Mouse (Mus musculus): ENCODE results near the gene Lrba. TPM values are rescaled to one million over a fixed set of nuclear protein-coding genes. Genes with fewer than 3 reads are reported as not detected.

The Lrba gene
- total and polyA plus RNA-seq, 2 experiments from 2014 or later = 1.6 to 22.0 TPM

GRCm38 (mm10) chr3:86550301-86551010, 326.0 kb downstream of the Lrba start:
- H3K36me3 ChIP-seq (replicated peaks; ENCODE audit: control insufficient read depth, insufficient read depth, low read length) = no peaks in the 10 kb centered on the region
- H3K9ac ChIP-seq (replicated peaks; ENCODE audit: low read depth, low read length) = no peak overlapping the region
- H3K27ac ChIP-seq (ENCODE audit: low read depth) = no peak overlapping the region
- H3K27me3 ChIP-seq (ENCODE audit: control insufficient read depth, insufficient read depth, low read length) = peaks cover 57% of the 10 kb centered on the region
- 33% methylated on average over 22 of the region's 22 CpGs for WGBS
- H3K4me3 ChIP-seq (ENCODE audit: low read depth, low read length) = no peak overlapping the region
- peaks cover 19% of the 10 kb centered on the region; the same call in 1 of the 2 replicates for H3K4me1 ChIP-seq (ENCODE audit: control insufficient read depth, insufficient read depth)
- no peak for ATAC-seq (ENCODE audit: insufficient read depth, low read depth)
- H3K4me2 ChIP-seq (ENCODE audit: low read depth, low read length) = no peak overlapping the region
- DNase-seq (ENCODE audit: low spot score) = no peak
- TF ChIP-seq EP300 (IDR thresholded peaks at IDR 0.05; ENCODE audit: low read depth) (no peak), CTCF (IDR thresholded peaks at IDR 0.05; ENCODE audit: low read depth) (no peak)
- no peaks in the 10 kb centered on the region for H3K9me3 ChIP-seq (replicated peaks; ENCODE audit: control insufficient read depth, low read length)

GRCm38 (mm10) chr3:86551011-86551728, 326.7 kb downstream of the Lrba start:
- no peak overlapping the region for H3K27ac ChIP-seq (ENCODE audit: low read depth)
- no peak overlapping the region for H3K4me2 ChIP-seq (ENCODE audit: low read depth, low read length)
- H3K4me1 ChIP-seq (ENCODE audit: control insufficient read depth, insufficient read depth) = peaks cover 15% of the 10 kb centered on the region; the same call in 1 of the 2 replicates
- H3K4me3 ChIP-seq (ENCODE audit: low read depth, low read length) = no peak overlapping the region
- no peaks in the 10 kb centered on the region for H3K36me3 ChIP-seq (replicated peaks; ENCODE audit: control insufficient read depth, insufficient read depth, low read length)
- DNase-seq (ENCODE audit: low spot score) = no peak
- no peak for ATAC-seq (ENCODE audit: insufficient read depth, low read depth)
- TF ChIP-seq CTCF (IDR thresholded peaks at IDR 0.05; ENCODE audit: low read depth) = no peak
- TF ChIP-seq EP300 (IDR thresholded peaks at IDR 0.05; ENCODE audit: low read depth) = no peak
- peaks cover 53% of the 10 kb centered on the region for H3K27me3 ChIP-seq (ENCODE audit: control insufficient read depth, insufficient read depth, low read length)
- no peaks in the 10 kb centered on the region for H3K9me3 ChIP-seq (replicated peaks; ENCODE audit: control insufficient read depth, low read length)
- no peak overlapping the region for H3K9ac ChIP-seq (replicated peaks; ENCODE audit: low read depth, low read length)
- 66% methylated on average over 8 of the region's 8 CpGs for WGBS

- 81% methylated on average over 5 of the region's 5 CpGs for WGBS
- Histone ChIP-seq H3K4me2 (ENCODE audit: low read depth, low read length) (no peak overlapping the region), H3K9ac (replicated peaks; ENCODE audit: low read depth, low read length) (no peak overlapping the region), H3K4me3 (ENCODE audit: low read depth, low read length) (no peak overlapping the region), H3K27ac (ENCODE audit: low read depth) (no peak overlapping the region), H3K4me1 (ENCODE audit: control insufficient read depth, insufficient read depth) (peaks cover 7% of the 10 kb centered on the region; the same call in 1 of the 2 replicates), H3K9me3 (replicated peaks; ENCODE audit: control insufficient read depth, low read length) (no peaks in the 10 kb centered on the region), H3K27me3 (ENCODE audit: control insufficient read depth, insufficient read depth, low read length) (peaks cover 43% of the 10 kb centered on the region), H3K36me3 (replicated peaks; ENCODE audit: control insufficient read depth, insufficient read depth, low read length) (no peaks in the 10 kb centered on the region)
- ATAC-seq (ENCODE audit: insufficient read depth, low read depth) (no peak), DNase-seq (ENCODE audit: low spot score) (no peak)
- TF ChIP-seq EP300 (IDR thresholded peaks at IDR 0.05; ENCODE audit: low read depth) = no peak
- no peak for TF ChIP-seq CTCF (IDR thresholded peaks at IDR 0.05; ENCODE audit: low read depth)
These were observed 327.7 kb downstream of the Lrba start for GRCm38 (mm10) chr3:86552170-86552569.

- no peak overlapping the region for H3K4me3 ChIP-seq (ENCODE audit: low read depth, low read length)
- H3K9ac ChIP-seq (replicated peaks; ENCODE audit: low read depth, low read length) = no peak overlapping the region
- no peaks in the 10 kb centered on the region for H3K4me1 ChIP-seq (ENCODE audit: control insufficient read depth, insufficient read depth)
- ATAC-seq (ENCODE audit: insufficient read depth, low read depth) (no peak), DNase-seq (ENCODE audit: low spot score) (no peak)
- no peak overlapping the region for H3K27ac ChIP-seq (ENCODE audit: low read depth)
- H3K27me3 ChIP-seq (ENCODE audit: control insufficient read depth, insufficient read depth, low read length) = no peaks in the 10 kb centered on the region
- no peaks in the 10 kb centered on the region for H3K36me3 ChIP-seq (replicated peaks; ENCODE audit: control insufficient read depth, insufficient read depth, low read length)
- no peaks in the 10 kb centered on the region for H3K9me3 ChIP-seq (replicated peaks; ENCODE audit: control insufficient read depth, low read length)
- 43% methylated on average over 1 of the region's 1 CpGs for WGBS
- no peak overlapping the region for H3K4me2 ChIP-seq (ENCODE audit: low read depth, low read length)
- TF ChIP-seq CTCF (IDR thresholded peaks at IDR 0.05; ENCODE audit: low read depth) (no peak), EP300 (IDR thresholded peaks at IDR 0.05; ENCODE audit: low read depth) (no peak)
These were observed 334.5 kb downstream of the Lrba start for GRCm38 (mm10) chr3:86558976-86559375.

- no peak for TF ChIP-seq EP300 (IDR thresholded peaks at IDR 0.05; ENCODE audit: low read depth)
- TF ChIP-seq CTCF (IDR thresholded peaks at IDR 0.05; ENCODE audit: low read depth) = no peak
- 76% methylated on average over 4 of the region's 4 CpGs for WGBS
- DNase-seq (ENCODE audit: low spot score) = no peak
- Histone ChIP-seq H3K4me1 (ENCODE audit: control insufficient read depth, insufficient read depth) (no peaks in the 10 kb centered on the region), H3K27me3 (ENCODE audit: control insufficient read depth, insufficient read depth, low read length) (no peaks in the 10 kb centered on the region), H3K9ac (replicated peaks; ENCODE audit: low read depth, low read length) (no peak overlapping the region), H3K4me2 (ENCODE audit: low read depth, low read length) (no peak overlapping the region), H3K9me3 (replicated peaks; ENCODE audit: control insufficient read depth, low read length) (no peaks in the 10 kb centered on the region), H3K27ac (ENCODE audit: low read depth) (no peak overlapping the region), H3K4me3 (ENCODE audit: low read depth, low read length) (no peak overlapping the region), H3K36me3 (replicated peaks; ENCODE audit: control insufficient read depth, insufficient read depth, low read length) (no peaks in the 10 kb centered on the region)
- no peak for ATAC-seq (ENCODE audit: insufficient read depth, low read depth)
These were observed 335.2 kb downstream of the Lrba start for GRCm38 (mm10) chr3:86559635-86560034.

Data from heart, postnatal 0 days (tissue).